Mouse (Mus musculus) heart, postnatal 0 days (tissue): Measurements from ENCODE around the gene Pdpn. TPM values are rescaled to one million over a fixed set of nuclear protein-coding genes. Genes with fewer than 3 reads are reported as not detected.
A peak's percentile ranks its signal among the peaks of the same experiment; 100 is the strongest.

ENCODE experiments used
- ATAC-seq: fragments of 200-750 bp; cut with Nextera tagmentation; 2 replicates; pipeline ENCODE4 v1.8.0; 2017; ENCODE audit warnings: low read depth, moderate number of reproducible peaks, moderate library complexity; ENCODE audit not compliant: insufficient read depth
- DNase-seq: peaks from one replicate; pipeline ENCODE4 v3.0.0-alpha.2; 2016; ENCODE audit warnings: low spot score
- H3K27ac ChIP-seq: fragments of 300-500 bp; sonication (generic); 2 replicates; pipeline ENCODE4 v1.5.1; 2014; ENCODE audit warnings: low read depth, mild to moderate bottlenecking
- H3K27me3 ChIP-seq: fragments of 300-500 bp; sonication (generic); 2 replicates; pipeline ENCODE4 v1.6.1; 2014; ENCODE audit warnings: low read length, mixed read lengths; ENCODE audit not compliant: control insufficient read depth, insufficient read depth
- H3K36me3 ChIP-seq: fragments of 300-500 bp; sonication (generic); replicated peaks from 2 replicates; pipeline ENCODE4 v1.6.1; 2014; ENCODE audit warnings: low read length, mixed read lengths; ENCODE audit not compliant: control insufficient read depth, insufficient read depth
- H3K4me1 ChIP-seq: fragments of 300-500 bp; sonication (generic); 2 replicates; pipeline ENCODE4 v1.6.1; 2014; ENCODE audit warnings: antibody characterized with exemption; ENCODE audit not compliant: control insufficient read depth, insufficient read depth
- H3K4me2 ChIP-seq: fragments of 300-500 bp; sonication (generic); 2 replicates; pipeline ENCODE4 v1.6.1; 2014; ENCODE audit warnings: low read depth, mild to moderate bottlenecking, low read length, moderate library complexity
- H3K4me3 ChIP-seq: fragments of 300-500 bp; sonication (generic); 2 replicates; pipeline ENCODE4 v1.5.1; 2014; ENCODE audit warnings: low read depth, low read length
- H3K9ac ChIP-seq: fragments of 300-500 bp; sonication (generic); replicated peaks from 2 replicates; pipeline ENCODE4 v1.6.1; 2014; ENCODE audit warnings: low read depth, low read length, mixed read lengths
- H3K9me3 ChIP-seq: fragments of 300-500 bp; sonication (generic); replicated peaks from 2 replicates; pipeline ENCODE4 v1.6.1; 2016; ENCODE audit warnings: low read length; ENCODE audit not compliant: control insufficient read depth
- CTCF ChIP-seq: IDR thresholded peaks from 2 replicates; pipeline ENCODE4 v1.5.1; 2016; ENCODE audit warnings: antibody characterized with exemption, control low read depth, low read depth
- EP300 ChIP-seq: IDR thresholded peaks from 2 replicates; pipeline ENCODE4 v1.6.1; 2016; ENCODE audit warnings: antibody characterized with exemption, low read depth
- WGBS: fragments of 180-500 bp; shearing (Covaris S2); extraction: QIAGEN DNeasy Blood & Tissue Kit; methylation state at CpG from one replicate; pipeline ENCODE4 v1.1.7; 2014; 5-methylcytosine and 5-hydroxymethylcytosine counted together
- polyA plus RNA-seq: library from polyadenylated mRNA; unstranded; fragments of >200 nt; fragmentation: Nextera tagmentation; extraction: Ambion mirVana; gene quantifications from 2 replicates; pipeline ENCODE4 v1.2.1, GENCODE M21; 2015
- total RNA-seq: library from RNA; depleted of rRNA; stranded (reverse); fragments of >200 nt; gene quantifications from 2 replicates; pipeline ENCODE4 v1.2.3, GENCODE M21; 2014; ENCODE audit warnings: low replicate concordance

Gene Pdpn
- total and polyA plus RNA-seq, 2 experiments from 2014 or later = 6.8 to 13.6 TPM

GRCm38 (mm10) chr4:143277319-143277718 is 22.0 kb downstream of the Pdpn start:
- no peaks in the 10 kb centered on the region; the same call in 1 of the 2 replicates for H3K9me3 ChIP-seq
- WGBS = 88% methylated on average over 6 of the region's 6 CpGs
- H3K4me3 ChIP-seq = no peak overlapping the region
- no peaks in the 10 kb centered on the region for H3K36me3 ChIP-seq
- H3K4me1 ChIP-seq = no peaks in the 10 kb centered on the region
- ATAC-seq = no peak
- TF ChIP-seq CTCF (no peak), EP300 (no peak)
- H3K27me3 ChIP-seq = no peaks in the 10 kb centered on the region
- H3K9ac ChIP-seq = no peak overlapping the region
- no peak for DNase-seq
- no peak overlapping the region for H3K27ac ChIP-seq
- no peak overlapping the region for H3K4me2 ChIP-seq

- H3K27ac ChIP-seq = no peak overlapping the region
- H3K4me1 ChIP-seq = no peaks in the 10 kb centered on the region
- H3K9ac ChIP-seq = no peak overlapping the region
- H3K36me3 ChIP-seq = no peaks in the 10 kb centered on the region
- H3K27me3 ChIP-seq = no peaks in the 10 kb centered on the region
- TF ChIP-seq CTCF = no peak
- TF ChIP-seq EP300 = no peak
- 73% methylated on average over 6 of the region's 6 CpGs for WGBS
- H3K9me3 ChIP-seq = no peaks in the 10 kb centered on the region
- H3K4me2 ChIP-seq = no peak overlapping the region
- H3K4me3 ChIP-seq = no peak overlapping the region
- ATAC-seq = no peak
- no peak for DNase-seq
These were observed 27.8 kb downstream of the Pdpn start for GRCm38 (mm10) chr4:143271571-143271970.

- TF ChIP-seq CTCF = no peak
- TF ChIP-seq EP300 = no peak
- Histone ChIP-seq H3K4me2 (no peak overlapping the region), H3K9me3 (no peaks in the 10 kb centered on the region), H3K9ac (no peak overlapping the region), H3K4me3 (no peak overlapping the region), H3K4me1 (no peaks in the 10 kb centered on the region), H3K27me3 (no peaks in the 10 kb centered on the region), H3K27ac (no peak overlapping the region), H3K36me3 (no peaks in the 10 kb centered on the region)
- ATAC-seq = no peak
- no peak for DNase-seq
- 35% methylated on average over 3 of the region's 3 CpGs for WGBS
These were observed 28.5 kb downstream of the Pdpn start for GRCm38 (mm10) chr4:143270903-143271302.

GRCm38 (mm10) chr4:143262696-143263095 is 36.7 kb downstream of the Pdpn start:
- no peak for DNase-seq
- no peak overlapping the region for H3K27ac ChIP-seq
- H3K4me2 ChIP-seq = no peak overlapping the region
- TF ChIP-seq CTCF (no peak), EP300 (no peak)
- H3K36me3 ChIP-seq = no peaks in the 10 kb centered on the region
- WGBS = 74% methylated on average over 12 of the region's 12 CpGs
- no peaks in the 10 kb centered on the region for H3K27me3 ChIP-seq
- H3K4me3 ChIP-seq = no peak overlapping the region
- no peaks in the 10 kb centered on the region for H3K9me3 ChIP-seq
- no peaks in the 10 kb centered on the region for H3K4me1 ChIP-seq
- no peak for ATAC-seq
- no peak overlapping the region for H3K9ac ChIP-seq

GRCm38 (mm10) chr4:143259718-143260349 is 39.5 kb downstream of the Pdpn start:
- no peak overlapping the region for H3K4me3 ChIP-seq
- no peak overlapping the region for H3K4me2 ChIP-seq
- TF ChIP-seq EP300 = no peak
- TF ChIP-seq CTCF = no peak
- WGBS = 44% methylated on average over 8 of the region's 8 CpGs
- no peak overlapping the region for H3K9ac ChIP-seq
- no peak overlapping the region for H3K27ac ChIP-seq
- no peaks in the 10 kb centered on the region for H3K36me3 ChIP-seq
- no peak for DNase-seq
- H3K27me3 ChIP-seq = no peaks in the 10 kb centered on the region
- no peaks in the 10 kb centered on the region for H3K9me3 ChIP-seq
- H3K4me1 ChIP-seq = no peaks in the 10 kb centered on the region
- no peak for ATAC-seq

- Histone ChIP-seq H3K9ac (no peak overlapping the region), H3K36me3 (no peaks in the 10 kb centered on the region), H3K27ac (no peak overlapping the region), H3K9me3 (no peaks in the 10 kb centered on the region), H3K27me3 (no peaks in the 10 kb centered on the region), H3K4me2 (0 out of 2 replicates have a peak overlapping the region, but pooled peaks have one; percentile 21), H3K4me3 (no peak overlapping the region), H3K4me1 (no peaks in the 10 kb centered on the region)
- ATAC-seq = no peak
- TF ChIP-seq EP300 (no peak), CTCF (peak; percentile 52)
- no peak for DNase-seq
- 34% methylated on average over 19 of the region's 19 CpGs for WGBS
These were observed 40.8 kb downstream of the Pdpn start for GRCm38 (mm10) chr4:143258517-143258916.
